Mouse (Mus musculus): ENCODE results near the gene Proser1. TPM values are rescaled to one million over a fixed set of nuclear protein-coding genes. Genes with fewer than 3 reads are reported as not detected.

Gene Proser1
- polyA plus RNA-seq, 1 experiment from 2014 or later, result 10.5 TPM

DNA sequence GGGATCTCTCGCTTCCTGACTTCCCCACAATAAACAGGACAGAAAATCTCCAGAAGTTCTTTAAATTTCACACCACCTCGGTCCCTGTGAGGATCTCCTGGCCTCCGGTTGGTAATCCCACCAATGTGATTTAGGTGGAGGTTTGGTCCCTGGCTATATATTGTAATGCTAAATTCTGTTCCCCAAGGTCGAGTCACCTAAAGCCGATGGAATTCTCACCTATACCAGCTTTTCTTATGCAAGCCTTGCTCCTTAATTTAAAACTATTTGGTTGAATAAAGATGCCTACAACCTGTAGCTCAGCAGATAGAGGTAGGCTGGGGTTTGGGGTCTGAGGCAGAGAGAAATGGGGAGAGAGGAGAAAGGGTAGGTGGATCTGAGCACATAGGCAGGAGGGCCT lies 5.7 kb upstream of the Proser1 start:
- Histone ChIP-seq H3K4me2 (ENCODE audit: low read depth, low read length) (no peak overlapping the region), H3K4me1 (ENCODE audit: control insufficient read depth, insufficient read depth, low read length) (no peaks in the 10 kb centered on the region; the same call in 1 of the 2 replicates), H3K27me3 (replicated peaks; ENCODE audit: control insufficient read depth, insufficient read depth, low read length) (no peaks in the 10 kb centered on the region), H3K36me3 (ENCODE audit: control insufficient read depth, insufficient read depth, low read length) (peaks cover 71% of the 10 kb centered on the region), H3K9ac (ENCODE audit: low read depth, low read length) (no peak overlapping the region), H3K9me3 (ENCODE audit: control insufficient read depth, low read length) (no peaks in the 10 kb centered on the region), H3K4me3 (ENCODE audit: low read depth, low read length) (no peak overlapping the region), H3K27ac (replicated peaks; ENCODE audit: low read depth, low read length) (no peak overlapping the region)
- DNase-seq (ENCODE audit: low spot score) (no peak), ATAC-seq (ENCODE audit: low read depth) (no peak)
- 78% methylated on average over 5 of the region's 5 CpGs for WGBS

GRCm38 (mm10) chr3:53460106-53460505 lies 3.4 kb upstream of the Proser1 start:
- no peaks in the 10 kb centered on the region for H3K9me3 ChIP-seq (ENCODE audit: control insufficient read depth, low read length)
- H3K9ac ChIP-seq (ENCODE audit: low read depth, low read length), result no peak overlapping the region
- DNase-seq (ENCODE audit: low spot score) (no peak), ATAC-seq (ENCODE audit: low read depth) (no peak)
- H3K36me3 ChIP-seq (ENCODE audit: control insufficient read depth, insufficient read depth, low read length), result peaks cover 47% of the 10 kb centered on the region
- H3K4me3 ChIP-seq (ENCODE audit: low read depth, low read length), result no peak overlapping the region
- H3K27me3 ChIP-seq (replicated peaks; ENCODE audit: control insufficient read depth, insufficient read depth, low read length), result no peaks in the 10 kb centered on the region
- 85% methylated on average over 9 of the region's 9 CpGs for WGBS
- no peak overlapping the region for H3K4me2 ChIP-seq (ENCODE audit: low read depth, low read length)
- no peak overlapping the region for H3K27ac ChIP-seq (replicated peaks; ENCODE audit: low read depth, low read length)
- H3K4me1 ChIP-seq (ENCODE audit: control insufficient read depth, insufficient read depth, low read length), result peaks cover 3% of the 10 kb centered on the region; the same call in 1 of the 2 replicates

- no peak for ATAC-seq (ENCODE audit: low read depth)
- H3K9me3 ChIP-seq (ENCODE audit: control insufficient read depth, low read length), result no peaks in the 10 kb centered on the region
- peak overlapping the region; percentile 80 for H3K4me2 ChIP-seq (ENCODE audit: low read depth, low read length)
- no peaks in the 10 kb centered on the region for H3K27me3 ChIP-seq (replicated peaks; ENCODE audit: control insufficient read depth, insufficient read depth, low read length)
- H3K9ac ChIP-seq (ENCODE audit: low read depth, low read length), result peak overlapping the region; percentile 95
- 5% methylated on average over 9 of the region's 9 CpGs for WGBS
- H3K4me3 ChIP-seq (ENCODE audit: low read depth, low read length), result peak overlapping the region; percentile 86
- peaks cover 18% of the 10 kb centered on the region for H3K4me1 ChIP-seq (ENCODE audit: control insufficient read depth, insufficient read depth, low read length)
- H3K27ac ChIP-seq (replicated peaks; ENCODE audit: low read depth, low read length), result peak overlapping the region; percentile 79
- no peak for DNase-seq (ENCODE audit: low spot score)
- H3K36me3 ChIP-seq (ENCODE audit: control insufficient read depth, insufficient read depth, low read length), result peaks cover 23% of the 10 kb centered on the region
These were observed 793 bp upstream of the Proser1 start for GRCm38 (mm10) chr3:53462701-53463045.

DNA sequence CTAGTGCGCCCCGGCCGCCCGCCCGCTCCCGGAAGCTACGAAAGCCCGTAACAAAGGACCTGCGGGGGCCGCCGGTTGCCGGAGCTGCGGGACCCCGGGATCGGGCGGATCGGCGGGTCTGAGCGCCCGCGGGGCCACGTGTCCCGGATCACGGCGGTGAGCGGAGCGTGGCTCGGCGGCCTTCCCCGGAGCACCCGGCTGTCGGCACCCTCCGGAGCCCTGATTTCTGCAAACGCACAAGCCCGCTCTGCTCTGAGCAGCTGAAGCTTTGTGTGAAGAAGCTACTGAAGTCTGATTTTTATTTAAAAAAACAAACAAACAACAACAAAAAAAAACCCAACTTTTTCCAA lies 274 bp downstream of the Proser1 start:
- Histone ChIP-seq H3K4me2 (ENCODE audit: low read depth, low read length) (peak overlapping the region; percentile 80), H3K4me1 (ENCODE audit: control insufficient read depth, insufficient read depth, low read length) (peaks cover 18% of the 10 kb centered on the region), H3K9ac (ENCODE audit: low read depth, low read length) (peak overlapping the region; percentile 95), H3K36me3 (ENCODE audit: control insufficient read depth, insufficient read depth, low read length) (peaks cover 12% of the 10 kb centered on the region), H3K9me3 (ENCODE audit: control insufficient read depth, low read length) (no peaks in the 10 kb centered on the region), H3K27ac (replicated peaks; ENCODE audit: low read depth, low read length) (peak overlapping the region; percentile 89), H3K4me3 (ENCODE audit: low read depth, low read length) (peak overlapping the region; percentile 86), H3K27me3 (replicated peaks; ENCODE audit: control insufficient read depth, insufficient read depth, low read length) (no peaks in the 10 kb centered on the region)
- no peak for DNase-seq (ENCODE audit: low spot score)
- ATAC-seq (ENCODE audit: low read depth), result peak; percentile 53
- under 1% methylated on average over 35 of the region's 35 CpGs for WGBS

- peaks cover 18% of the 10 kb centered on the region for H3K4me1 ChIP-seq (ENCODE audit: control insufficient read depth, insufficient read depth, low read length)
- peaks cover 13% of the 10 kb centered on the region; the same call in 1 of the 2 replicates for H3K36me3 ChIP-seq (ENCODE audit: control insufficient read depth, insufficient read depth, low read length)
- peak overlapping the region; percentile 86 for H3K4me3 ChIP-seq (ENCODE audit: low read depth, low read length)
- peak overlapping the region; percentile 80 for H3K4me2 ChIP-seq (ENCODE audit: low read depth, low read length)
- no peaks in the 10 kb centered on the region for H3K27me3 ChIP-seq (replicated peaks; ENCODE audit: control insufficient read depth, insufficient read depth, low read length)
- H3K9me3 ChIP-seq (ENCODE audit: control insufficient read depth, low read length), result no peaks in the 10 kb centered on the region
- peak overlapping the region; percentile 89 for H3K27ac ChIP-seq (replicated peaks; ENCODE audit: low read depth, low read length)
- ATAC-seq (ENCODE audit: low read depth) (no peak), DNase-seq (ENCODE audit: low spot score) (no peak)
- under 1% methylated on average over 20 of the region's 20 CpGs for whole genome bisulfite sequencing
- H3K9ac ChIP-seq (ENCODE audit: low read depth, low read length), result peak overlapping the region; percentile 95
These were observed 756 bp downstream of the Proser1 start for GRCm38 (mm10) chr3:53464146-53464698.

DNA sequence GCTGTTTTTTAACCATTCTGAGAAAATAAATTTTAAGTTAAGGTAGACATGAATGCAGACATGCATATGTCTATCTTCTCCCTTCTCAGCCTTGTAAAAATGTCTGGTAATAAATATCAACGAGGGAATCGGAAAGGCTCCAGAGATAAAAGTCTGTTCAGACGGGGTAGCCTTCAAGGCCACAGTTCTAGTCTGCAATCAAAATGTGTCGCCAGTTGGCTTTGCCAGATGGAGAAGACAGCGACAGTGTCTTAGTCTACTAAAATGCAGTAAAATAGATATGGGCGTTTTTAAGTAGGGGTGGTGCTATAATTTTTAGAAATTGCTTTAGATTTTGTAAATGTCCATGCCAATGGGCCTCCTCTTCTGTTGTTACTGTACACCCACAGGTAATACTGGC lies 1.9 kb downstream of the Proser1 start:
- Histone ChIP-seq H3K9ac (ENCODE audit: low read depth, low read length) (peak overlapping the region; percentile 53), H3K4me2 (ENCODE audit: low read depth, low read length) (peak overlapping the region; percentile 80), H3K4me1 (ENCODE audit: control insufficient read depth, insufficient read depth, low read length) (peaks cover 18% of the 10 kb centered on the region), H3K36me3 (ENCODE audit: control insufficient read depth, insufficient read depth, low read length) (peaks cover 14% of the 10 kb centered on the region; the same call in 1 of the 2 replicates), H3K27me3 (replicated peaks; ENCODE audit: control insufficient read depth, insufficient read depth, low read length) (no peaks in the 10 kb centered on the region), H3K9me3 (ENCODE audit: control insufficient read depth, low read length) (no peaks in the 10 kb centered on the region), H3K27ac (replicated peaks; ENCODE audit: low read depth, low read length) (no peak overlapping the region), H3K4me3 (ENCODE audit: low read depth, low read length) (peak overlapping the region; percentile 86)
- WGBS, result 49% methylated on average over 6 of the region's 6 CpGs
- DNase-seq (ENCODE audit: low spot score), result no peak
- ATAC-seq (ENCODE audit: low read depth), result no peak

GRCm38 (mm10) chr3:53466481-53466880 lies 3.0 kb downstream of the Proser1 start:
- H3K27ac ChIP-seq (replicated peaks; ENCODE audit: low read depth, low read length), result no peak overlapping the region
- ATAC-seq (ENCODE audit: low read depth) (no peak), DNase-seq (ENCODE audit: low spot score) (no peak)
- 57% methylated on average over 9 of the region's 9 CpGs for WGBS
- H3K9ac ChIP-seq (ENCODE audit: low read depth, low read length), result peak overlapping the region; percentile 40; the same call in 1 of the 2 replicates
- H3K4me1 ChIP-seq (ENCODE audit: control insufficient read depth, insufficient read depth, low read length), result peaks cover 18% of the 10 kb centered on the region
- peak overlapping the region; percentile 80 for H3K4me2 ChIP-seq (ENCODE audit: low read depth, low read length)
- no peaks in the 10 kb centered on the region for H3K9me3 ChIP-seq (ENCODE audit: control insufficient read depth, low read length)
- H3K4me3 ChIP-seq (ENCODE audit: low read depth, low read length), result peak overlapping the region; percentile 0; the same call in 1 of the 2 replicates
- no peaks in the 10 kb centered on the region for H3K27me3 ChIP-seq (replicated peaks; ENCODE audit: control insufficient read depth, insufficient read depth, low read length)
- peaks cover 26% of the 10 kb centered on the region for H3K36me3 ChIP-seq (ENCODE audit: control insufficient read depth, insufficient read depth, low read length)

GRCm38 (mm10) chr3:53467356-53467755 lies 3.9 kb downstream of the Proser1 start:
- H3K4me1 ChIP-seq (ENCODE audit: control insufficient read depth, insufficient read depth, low read length), result peaks cover 18% of the 10 kb centered on the region
- no peaks in the 10 kb centered on the region for H3K27me3 ChIP-seq (replicated peaks; ENCODE audit: control insufficient read depth, insufficient read depth, low read length)
- DNase-seq (ENCODE audit: low spot score), result no peak
- H3K4me2 ChIP-seq (ENCODE audit: low read depth, low read length), result no peak overlapping the region
- 63% methylated on average over 5 of the region's 5 CpGs for WGBS
- H3K36me3 ChIP-seq (ENCODE audit: control insufficient read depth, insufficient read depth, low read length), result peaks cover 34% of the 10 kb centered on the region
- H3K27ac ChIP-seq (replicated peaks; ENCODE audit: low read depth, low read length), result no peak overlapping the region
- H3K9ac ChIP-seq (ENCODE audit: low read depth, low read length), result 0 out of 2 replicates have a peak overlapping the region, but pooled peaks have one; percentile 8
- no peaks in the 10 kb centered on the region for H3K9me3 ChIP-seq (ENCODE audit: control insufficient read depth, low read length)
- no peak for ATAC-seq (ENCODE audit: low read depth)
- no peak overlapping the region for H3K4me3 ChIP-seq (ENCODE audit: low read depth, low read length)

- Histone ChIP-seq H3K27ac (replicated peaks; ENCODE audit: low read depth, low read length) (no peak overlapping the region), H3K9me3 (ENCODE audit: control insufficient read depth, low read length) (no peaks in the 10 kb centered on the region), H3K4me3 (ENCODE audit: low read depth, low read length) (no peak overlapping the region), H3K4me1 (ENCODE audit: control insufficient read depth, insufficient read depth, low read length) (peaks cover 18% of the 10 kb centered on the region), H3K27me3 (replicated peaks; ENCODE audit: control insufficient read depth, insufficient read depth, low read length) (no peaks in the 10 kb centered on the region), H3K36me3 (ENCODE audit: control insufficient read depth, insufficient read depth, low read length) (peaks cover 57% of the 10 kb centered on the region), H3K9ac (ENCODE audit: low read depth, low read length) (no peak overlapping the region), H3K4me2 (ENCODE audit: low read depth, low read length) (no peak overlapping the region)
- ATAC-seq (ENCODE audit: low read depth), result no peak
- DNase-seq (ENCODE audit: low spot score), result no peak
- WGBS, result 94% methylated on average over 5 of the region's 5 CpGs
These were observed 6.2 kb downstream of the Proser1 start for GRCm38 (mm10) chr3:53469650-53470049.
